Mouse (Mus musculus) gastrocnemius, postnatal 4 days (tissue): ENCODE measurements around the gene Exd2. TPM values are rescaled to one million over a fixed set of nuclear protein-coding genes. Genes with fewer than 3 reads are reported as not detected.

ENCODE experiments used
- DNase-seq, 2 experiments: peaks; one replicate each; pipeline ENCODE4 v3.0.0; 2021 to 2022; ENCODE audit warnings: low spot score in 2 of 2, mixed read lengths in 2 of 2
- total RNA-seq, 2 experiments: library from RNA; stranded (reverse); gene quantifications; 2 replicates each; pipeline ENCODE4 v1.2.3; 2021

Exd2 gene
- total RNA-seq, 2 experiments from 2014 or later, result 32.8 to 36.6 TPM

DNA sequence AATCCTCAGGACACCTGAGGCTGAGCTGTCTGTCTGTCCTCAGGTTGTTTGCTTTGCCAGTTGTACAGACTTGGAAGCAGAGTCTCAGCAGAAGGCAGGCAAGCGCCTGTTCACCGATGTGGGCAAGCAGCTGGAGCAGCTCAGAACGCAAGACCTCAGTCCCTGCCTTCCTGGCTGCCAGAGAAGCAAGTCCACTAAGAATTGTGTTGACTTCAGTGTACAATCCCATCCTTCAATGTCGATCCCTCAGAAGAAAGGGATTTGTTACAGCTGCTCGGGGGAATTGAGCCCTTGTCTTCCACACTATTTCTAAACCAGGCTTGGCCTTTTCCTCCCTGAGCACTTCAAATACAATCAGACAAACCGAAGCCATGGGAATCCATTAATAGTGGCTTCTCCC is 75.4 kb downstream of the Exd2 start:
- DNase-seq, result no peak

DNA sequence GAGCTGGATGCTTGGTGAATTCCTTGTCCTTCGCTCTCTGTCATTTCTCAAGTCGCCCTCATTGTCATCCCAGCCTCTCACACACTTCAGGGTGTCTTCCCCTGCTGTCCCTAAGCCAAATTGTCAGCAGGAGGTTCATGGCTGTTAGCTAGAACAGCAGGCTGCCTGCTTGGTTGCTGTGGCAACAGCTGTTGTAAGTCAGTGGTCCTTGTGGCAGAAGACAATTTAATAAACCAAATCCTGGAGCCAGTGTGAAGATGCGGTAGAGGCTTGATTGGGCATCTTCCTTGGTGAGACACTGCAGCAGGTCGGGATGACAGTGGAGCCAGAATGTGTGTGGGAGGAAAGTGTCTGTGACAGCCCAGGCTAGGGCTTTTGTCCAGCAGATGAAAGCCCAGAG is 82.4 kb downstream of the Exd2 start:
- DNase-seq, result no peak

DNA sequence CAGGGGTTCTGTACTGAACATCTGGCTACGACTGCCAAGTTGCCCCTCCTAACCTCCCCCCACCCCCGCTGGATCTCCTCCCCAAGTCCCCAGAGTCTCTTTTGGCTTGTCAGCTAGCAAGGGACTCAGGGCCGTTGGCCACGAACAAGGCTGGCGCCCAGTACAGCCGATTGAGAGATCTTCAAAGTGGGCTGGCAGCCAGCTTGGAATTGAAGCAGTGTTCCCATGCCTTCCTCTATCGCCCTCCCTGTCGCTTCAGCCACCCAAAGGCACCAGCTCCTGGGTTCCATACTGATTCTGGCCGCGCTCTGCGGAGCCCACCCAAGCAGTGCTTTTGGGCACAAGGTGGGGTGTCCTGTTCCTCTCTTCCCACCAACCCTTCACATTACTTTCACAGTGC is 86.8 kb downstream of the Exd2 start:
- peak in 1 of 2 experiments; percentile 28 for DNase-seq

Other genes with a start within 250 kb of the Exd2 start
- 10 to 100 TPM; 46.3 to 57.4 TPM for gene Actn1, start 202.7 kb upstream of the Exd2 start, total RNA-seq
- gene Dcaf5, start 26.5 kb upstream of the Exd2 start, total RNA-seq, result 10 to 100 TPM; 33.5 to 39.1 TPM
- 10 to 100 TPM; 41.7 to 43.6 TPM for gene Galnt16, start 55.2 kb downstream of the Exd2 start, total RNA-seq
- gene Slc39a9, start 180.8 kb downstream of the Exd2 start, total RNA-seq, result 10 to 100 TPM; 21.2 to 22.6 TPM
- gene Erh, start 181.2 kb downstream of the Exd2 start, total RNA-seq, result 10 to 100 TPM; 57.7 to 61.6 TPM
- gene Plekhd1, start 229.5 kb downstream of the Exd2 start, total RNA-seq, result under 1 TPM; 0.21 to 0.78 TPM